Mouse (Mus musculus) forebrain, embryonic 12.5 days (tissue): ENCODE measurements around the gene Lrrc74a. TPM values are rescaled to one million over a fixed set of nuclear protein-coding genes. Genes with fewer than 3 reads are reported as not detected.
A peak's percentile ranks its signal among the peaks of the same experiment; 100 is the strongest.

Experiments
- ATAC-seq: fragments of 200-750 bp; cut with Nextera tagmentation; 2 replicates; pipeline ENCODE4 v1.8.0; 2017; ENCODE audit warnings: moderate TSS enrichment; ENCODE audit not compliant: low FRiP score
- H3K27ac ChIP-seq: fragments of 300-500 bp; sonication (generic); 2 replicates; pipeline ENCODE4 v1.5.1; 2016; ENCODE audit warnings: mild to moderate bottlenecking
- H3K27me3 ChIP-seq: fragments of 300-500 bp; sonication (generic); 2 replicates; pipeline ENCODE4 v1.6.1; 2016; ENCODE audit warnings: mild to moderate bottlenecking
- H3K36me3 ChIP-seq: fragments of 300-500 bp; sonication (generic); replicated peaks from 2 replicates; pipeline ENCODE4 v1.6.1; 2016; ENCODE audit warnings: mild to moderate bottlenecking
- H3K4me1 ChIP-seq: fragments of 300-500 bp; sonication (generic); 2 replicates; pipeline ENCODE4 v1.6.1; 2016
- H3K4me2 ChIP-seq: fragments of 300-500 bp; sonication (generic); 2 replicates; pipeline ENCODE4 v1.6.1; 2016; ENCODE audit warnings: mild to moderate bottlenecking, moderate library complexity
- H3K4me3 ChIP-seq: fragments of 300-500 bp; sonication (generic); replicated peaks from 2 replicates; pipeline ENCODE4 v1.5.1; 2016; ENCODE audit warnings: mild to moderate bottlenecking
- H3K9ac ChIP-seq: fragments of 300-500 bp; sonication (generic); 2 replicates; pipeline ENCODE4 v1.6.1; 2016; ENCODE audit warnings: mild to moderate bottlenecking
- H3K9me3 ChIP-seq: fragments of 300-500 bp; sonication (generic); 2 replicates; pipeline ENCODE4 v1.6.1; 2016
- WGBS: fragments of 180-500 bp; shearing (Covaris S2); methylation state at CpG from one replicate; pipeline ENCODE4 v1.1.7; 2016; 5-methylcytosine and 5-hydroxymethylcytosine counted together
- polyA plus RNA-seq: library from polyadenylated mRNA; unstranded; fragments of >200 nt; fragmentation: Nextera tagmentation; extraction: Ambion mirVana; gene quantifications from 2 replicates; pipeline ENCODE4 v1.2.1, GENCODE M21; 2016

Lrrc74a gene
- polyA plus RNA-seq, 1 experiment from 2014 or later = not detected

- peaks cover 32% of the 10 kb centered on the region for H3K4me1 ChIP-seq
Observed at GRCm38 (mm10) chr12:86698537-86698936, 35.6 kb upstream of the Lrrc74a start.

GRCm38 (mm10) chr12:86699965-86700926 lies 33.9 kb upstream of the Lrrc74a start:
- peak; percentile 69 for ATAC-seq
- H3K36me3 ChIP-seq = peaks cover 17% of the 10 kb centered on the region; the same call in 1 of the 2 replicates
- no peak overlapping the region for H3K4me2 ChIP-seq
- 0 out of 2 replicates have a peak, but pooled peaks cover 2% of the 10 kb centered on the region for H3K9me3 ChIP-seq
- no peak overlapping the region for H3K9ac ChIP-seq
- no peak overlapping the region for H3K4me3 ChIP-seq
- no peaks in the 10 kb centered on the region for H3K27me3 ChIP-seq
- peak overlapping the region; percentile 81 for H3K27ac ChIP-seq
- 34% methylated on average over 19 of the region's 19 CpGs for WGBS
- peaks cover 32% of the 10 kb centered on the region for H3K4me1 ChIP-seq

More at GRCm38 (mm10) chr12:86698537-86698936, 35.6 kb upstream of the Lrrc74a start:
- no peak for ATAC-seq
- Histone ChIP-seq H3K27ac (peak overlapping the region; percentile 1; the same call in 1 of the 2 replicates), H3K9me3 (0 out of 2 replicates have a peak, but pooled peaks cover 2% of the 10 kb centered on the region), H3K27me3 (no peaks in the 10 kb centered on the region), H3K36me3 (peaks cover 29% of the 10 kb centered on the region), H3K4me2 (no peak overlapping the region), H3K4me3 (no peak overlapping the region), H3K9ac (0 out of 2 replicates have a peak overlapping the region, but pooled peaks have one; percentile 21)

- H3K4me1 ChIP-seq = peaks cover 32% of the 10 kb centered on the region
- H3K9me3 ChIP-seq = 0 out of 2 replicates have a peak, but pooled peaks cover 2% of the 10 kb centered on the region
- H3K9ac ChIP-seq = no peak overlapping the region
- H3K27me3 ChIP-seq = no peaks in the 10 kb centered on the region
- peak overlapping the region; percentile 81 for H3K27ac ChIP-seq
- whole genome bisulfite sequencing = 66% methylated on average over 4 of the region's 4 CpGs
- H3K4me3 ChIP-seq = no peak overlapping the region
- ATAC-seq = peak; percentile 21; the same call in 1 of the 2 replicates
- peaks cover 11% of the 10 kb centered on the region; the same call in 1 of the 2 replicates for H3K36me3 ChIP-seq
- H3K4me2 ChIP-seq = no peak overlapping the region
Observed at GRCm38 (mm10) chr12:86700927-86701310, 33.2 kb upstream of the Lrrc74a start.

GRCm38 (mm10) chr12:86701491-86701890 lies 32.7 kb upstream of the Lrrc74a start:
- peaks cover 32% of the 10 kb centered on the region for H3K4me1 ChIP-seq
- peak overlapping the region; percentile 13; the same call in 1 of the 2 replicates for H3K27ac ChIP-seq

GRCm38 (mm10) chr12:86702690-86703089 lies 31.5 kb upstream of the Lrrc74a start:
- H3K36me3 ChIP-seq = peaks cover 3% of the 10 kb centered on the region; the same call in 1 of the 2 replicates
- H3K27me3 ChIP-seq = no peaks in the 10 kb centered on the region
- no peak overlapping the region for H3K4me2 ChIP-seq
- no peak overlapping the region for H3K9ac ChIP-seq
- H3K9me3 ChIP-seq = 0 out of 2 replicates have a peak, but pooled peaks cover 1% of the 10 kb centered on the region
- WGBS = 79% methylated on average over 3 of the region's 3 CpGs
- H3K4me1 ChIP-seq = peaks cover 32% of the 10 kb centered on the region
- H3K4me3 ChIP-seq = no peak overlapping the region
- H3K27ac ChIP-seq = no peak overlapping the region
- no peak for ATAC-seq

More at GRCm38 (mm10) chr12:86701491-86701890, 32.7 kb upstream of the Lrrc74a start:
- H3K27me3 ChIP-seq = no peaks in the 10 kb centered on the region
- no peak for ATAC-seq
- H3K9me3 ChIP-seq = 0 out of 2 replicates have a peak, but pooled peaks cover 2% of the 10 kb centered on the region
- no peak overlapping the region for H3K4me3 ChIP-seq
- H3K36me3 ChIP-seq = peaks cover 5% of the 10 kb centered on the region; the same call in 1 of the 2 replicates
- no peak overlapping the region for H3K4me2 ChIP-seq
- WGBS = 91% methylated on average over 4 of the region's 4 CpGs
- H3K9ac ChIP-seq = no peak overlapping the region

GRCm38 (mm10) chr12:86705843-86706242 lies 28.3 kb upstream of the Lrrc74a start:
- H3K36me3 ChIP-seq = peaks cover 3% of the 10 kb centered on the region; the same call in 1 of the 2 replicates
- 80% methylated on average over 5 of the region's 5 CpGs for WGBS
- peaks cover 10% of the 10 kb centered on the region for H3K4me1 ChIP-seq
- H3K4me2 ChIP-seq = no peak overlapping the region
- no peaks in the 10 kb centered on the region for H3K27me3 ChIP-seq
- H3K9ac ChIP-seq = no peak overlapping the region
- H3K4me3 ChIP-seq = no peak overlapping the region
- no peaks in the 10 kb centered on the region for H3K9me3 ChIP-seq
- no peak for ATAC-seq
- H3K27ac ChIP-seq = no peak overlapping the region

GRCm38 (mm10) chr12:86714026-86714425 lies 20.1 kb upstream of the Lrrc74a start:
- H3K27ac ChIP-seq = no peak overlapping the region
- H3K9ac ChIP-seq = no peak overlapping the region
- ATAC-seq = no peak
- no peaks in the 10 kb centered on the region for H3K9me3 ChIP-seq
- H3K4me1 ChIP-seq = no peaks in the 10 kb centered on the region
- H3K4me3 ChIP-seq = no peak overlapping the region
- H3K36me3 ChIP-seq = peaks cover 12% of the 10 kb centered on the region; the same call in 1 of the 2 replicates
- H3K27me3 ChIP-seq = no peaks in the 10 kb centered on the region
- 74% methylated on average over 5 of the region's 5 CpGs for WGBS
- H3K4me2 ChIP-seq = no peak overlapping the region

GRCm38 (mm10) chr12:86715401-86715800 lies 18.8 kb upstream of the Lrrc74a start:
- WGBS = 49% methylated on average over 5 of the region's 5 CpGs
- no peaks in the 10 kb centered on the region for H3K4me1 ChIP-seq

GRCm38 (mm10) chr12:86716962-86717361 lies 17.2 kb upstream of the Lrrc74a start:
- no peaks in the 10 kb centered on the region for H3K9me3 ChIP-seq
- 93% methylated on average over 11 of the region's 11 CpGs for whole genome bisulfite sequencing
- peaks cover 15% of the 10 kb centered on the region; the same call in 1 of the 2 replicates for H3K36me3 ChIP-seq
- ATAC-seq = no peak
- H3K27me3 ChIP-seq = no peaks in the 10 kb centered on the region
- H3K9ac ChIP-seq = no peak overlapping the region
- H3K4me1 ChIP-seq = no peaks in the 10 kb centered on the region
- H3K4me3 ChIP-seq = no peak overlapping the region
- H3K4me2 ChIP-seq = no peak overlapping the region
- H3K27ac ChIP-seq = no peak overlapping the region

More at GRCm38 (mm10) chr12:86715401-86715800, 18.8 kb upstream of the Lrrc74a start:
- no peak overlapping the region for H3K9ac ChIP-seq
- H3K4me3 ChIP-seq = no peak overlapping the region
- no peak overlapping the region for H3K27ac ChIP-seq
- H3K4me2 ChIP-seq = no peak overlapping the region
- no peak for ATAC-seq
- H3K9me3 ChIP-seq = no peaks in the 10 kb centered on the region
- peaks cover 12% of the 10 kb centered on the region; the same call in 1 of the 2 replicates for H3K36me3 ChIP-seq
- no peaks in the 10 kb centered on the region for H3K27me3 ChIP-seq

GRCm38 (mm10) chr12:86719961-86720639 lies 14.1 kb upstream of the Lrrc74a start:
- Histone ChIP-seq H3K9ac (no peak overlapping the region), H3K4me1 (peaks cover 6% of the 10 kb centered on the region), H3K27me3 (no peaks in the 10 kb centered on the region), H3K9me3 (no peaks in the 10 kb centered on the region), H3K4me2 (no peak overlapping the region), H3K4me3 (no peak overlapping the region), H3K27ac (no peak overlapping the region), H3K36me3 (peaks cover 15% of the 10 kb centered on the region; the same call in 1 of the 2 replicates)
- WGBS = 88% methylated on average over 18 of the region's 18 CpGs
- ATAC-seq = no peak

- H3K27ac ChIP-seq = no peak overlapping the region
- WGBS = 93% methylated on average over 5 of the region's 5 CpGs
- peaks cover 15% of the 10 kb centered on the region; the same call in 1 of the 2 replicates for H3K36me3 ChIP-seq
- ATAC-seq = no peak
- H3K4me3 ChIP-seq = no peak overlapping the region
- H3K4me1 ChIP-seq = peaks cover 13% of the 10 kb centered on the region
- no peaks in the 10 kb centered on the region for H3K9me3 ChIP-seq
- H3K27me3 ChIP-seq = no peaks in the 10 kb centered on the region
- H3K4me2 ChIP-seq = no peak overlapping the region
- no peak overlapping the region for H3K9ac ChIP-seq
Observed at GRCm38 (mm10) chr12:86721453-86721852, 12.7 kb upstream of the Lrrc74a start.

- Histone ChIP-seq H3K4me2 (no peak overlapping the region), H3K36me3 (0 out of 2 replicates have a peak, but pooled peaks cover 3% of the 10 kb centered on the region), H3K9ac (no peak overlapping the region), H3K9me3 (no peaks in the 10 kb centered on the region), H3K27ac (no peak overlapping the region), H3K4me1 (peaks cover 13% of the 10 kb centered on the region), H3K27me3 (no peaks in the 10 kb centered on the region), H3K4me3 (no peak overlapping the region)
- WGBS = 74% methylated on average over 2 of the region's 2 CpGs
- no peak for ATAC-seq
Observed at GRCm38 (mm10) chr12:86724300-86724699, 9.9 kb upstream of the Lrrc74a start.
